ENCODE assay signal across 17 mouse cellular contexts in the genomic region with DNA sequence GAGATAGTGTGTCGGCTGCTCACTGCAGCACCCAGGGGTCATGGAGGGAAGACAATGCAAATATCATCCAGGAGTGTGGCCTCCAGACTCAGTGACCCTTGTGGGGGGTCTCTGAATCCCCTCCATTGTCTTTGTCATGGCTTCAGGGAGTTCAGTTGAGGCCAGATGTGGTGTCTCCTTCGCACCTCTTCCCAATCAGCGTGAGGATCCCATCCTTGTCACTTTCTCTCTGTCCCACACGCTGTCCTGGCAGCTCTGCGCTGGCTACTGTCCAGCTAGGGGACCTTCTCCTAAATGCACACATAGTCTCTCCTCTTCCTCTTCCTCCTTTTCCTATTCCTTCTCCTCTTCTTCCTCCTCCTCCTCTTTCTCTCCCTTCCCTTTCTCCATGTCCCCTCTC. TPM values are rescaled to one million over a fixed set of nuclear protein-coding genes. Genes with fewer than 3 reads are reported as not detected.
"Had no signal": no experiment of that assay in that cellular context is flagged by ENCODE, and none has a peak within 500 bp of the region (broad histone marks: within the 10 kb centered on the region; RNA-seq: fewer than 3 reads in every experiment).

No protein-coding gene starts in this region.

- DNase-seq: liver, embryonic 13.5 days; liver, postnatal 0 days; lung, postnatal 10 days; midbrain, embryonic 14.5 days; right cerebral cortex, postnatal 14 days; thymus, adult 2 months; thymus, postnatal 25 days; thymus, postnatal 4 days had no signal

- H3K4me2 ChIP-seq: liver, embryonic 11.5 days; liver, embryonic 13.5 days; liver, embryonic 15.5 days; midbrain, embryonic 12.5 days; neural tube, embryonic 12.5 days; stomach, embryonic 15.5 days had no signal

- H3K4me3 ChIP-seq: liver, embryonic 13.5 days; liver, embryonic 15.5 days; megakaryocyte, embryonic 14.5 days; midbrain, embryonic 12.5 days; neural tube, embryonic 12.5 days; stomach, embryonic 15.5 days had no signal

- H3K9me3 ChIP-seq: liver, embryonic 13.5 days; liver, embryonic 15.5 days; megakaryocyte, embryonic 14.5 days; midbrain, embryonic 12.5 days; neural tube, embryonic 12.5 days; stomach, embryonic 15.5 days had no signal

- H3K36me3 ChIP-seq: liver, embryonic 13.5 days; liver, embryonic 15.5 days; midbrain, embryonic 12.5 days; neural tube, embryonic 12.5 days; stomach, embryonic 15.5 days had no signal

- ATAC-seq: liver, postnatal 0 days had no signal

- H3K4me1 ChIP-seq: liver, embryonic 13.5 days; liver, embryonic 15.5 days had no signal

- H3K9ac ChIP-seq: liver, embryonic 13.5 days; liver, embryonic 15.5 days; liver, postnatal 0 days; midbrain, embryonic 12.5 days; neural tube, embryonic 12.5 days; stomach, embryonic 15.5 days had no signal

- H3K27ac ChIP-seq: liver, embryonic 13.5 days; liver, embryonic 15.5 days; macrophage; midbrain, embryonic 12.5 days; neural tube, embryonic 12.5 days; stomach, embryonic 15.5 days; stomach, postnatal 0 days had no signal

RNA-seq across cellular contexts. Expression of a gene that starts 59.1 kb away (rescaled TPM):
- polyA plus RNA-seq: liver, embryonic 11.5 days; liver, embryonic 13.5 days; liver, embryonic 15.5 days; liver, postnatal 0 days; macrophage; stomach, postnatal 0 days; urinary bladder, adult 2 months had no signal
